Mouse (Mus musculus): Measurements from ENCODE around the gene 4930402H24Rik. TPM values are rescaled to one million over a fixed set of nuclear protein-coding genes. Genes with fewer than 3 reads are reported as not detected.

Gene 4930402H24Rik
- total and polyA plus RNA-seq, 2 experiments from 2014 or later: 49.2 to 97.9 TPM

DNA sequence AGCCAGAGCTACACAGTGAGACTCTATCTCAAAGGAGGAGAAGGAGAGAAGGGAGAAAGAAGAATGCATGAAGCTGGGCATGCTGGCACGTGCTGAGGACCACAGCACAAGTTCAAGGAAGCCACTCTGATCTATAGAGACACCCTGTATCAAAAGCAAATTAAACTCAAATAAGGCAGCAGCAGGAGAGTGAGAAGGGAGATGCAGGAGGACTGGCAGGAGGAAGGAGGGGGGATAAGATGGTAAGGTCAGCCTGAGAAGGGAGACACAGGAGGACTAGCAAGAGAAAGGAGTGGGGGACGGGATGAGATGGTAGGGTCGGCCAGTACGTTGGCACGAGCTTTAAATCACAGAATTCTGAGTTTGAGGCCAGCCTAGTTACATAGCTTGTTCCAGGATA lies 90.0 kb downstream of the 4930402H24Rik start:
- DNase-seq (no peak), ATAC-seq (no peak)
- H3K27me3 ChIP-seq (ENCODE audit: insufficient read depth, low read length): no peaks in the 10 kb centered on the region
- no peaks in the 10 kb centered on the region for H3K9me3 ChIP-seq (ENCODE audit: low read length)
- WGBS: 91% methylated on average over 5 of the region's 5 CpGs
- peaks cover 59% of the 10 kb centered on the region for H3K36me3 ChIP-seq (ENCODE audit: insufficient read depth)
- H3K4me2 ChIP-seq (ENCODE audit: low read depth): no peak overlapping the region
- TF ChIP-seq CTCF (IDR thresholded peaks at IDR 0.05; ENCODE audit: low read depth): no peak
- no peak overlapping the region for H3K27ac ChIP-seq (ENCODE audit: low read depth, low read length)
- H3K4me1 ChIP-seq (ENCODE audit: insufficient read depth): no peaks in the 10 kb centered on the region
- H3K9ac ChIP-seq: no peak overlapping the region
- no peak overlapping the region for H3K4me3 ChIP-seq (ENCODE audit: low read depth, low read length)

DNA sequence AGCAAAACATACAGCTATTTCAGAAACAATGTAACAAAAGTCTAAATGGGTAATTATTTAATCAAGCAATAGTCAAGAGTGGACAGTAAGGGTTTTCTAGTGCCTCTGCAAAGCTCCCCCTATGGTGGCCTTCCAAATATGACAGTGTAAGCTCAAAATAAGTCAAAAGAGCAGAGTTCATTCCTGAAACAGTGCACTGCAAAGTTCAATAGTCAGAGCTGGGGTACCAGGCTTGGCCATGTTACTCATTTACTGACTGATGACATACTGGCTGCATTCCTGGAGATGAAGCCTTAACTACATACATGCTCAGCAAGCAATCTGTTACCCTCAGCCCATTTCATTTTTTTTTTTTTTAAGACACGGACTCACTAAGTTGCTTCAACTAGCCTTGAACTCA lies 91.7 kb downstream of the 4930402H24Rik start:
- no peaks in the 10 kb centered on the region for H3K4me1 ChIP-seq (ENCODE audit: insufficient read depth)
- no peak overlapping the region for H3K9ac ChIP-seq
- H3K4me3 ChIP-seq (ENCODE audit: low read depth, low read length): no peak overlapping the region
- peaks cover 67% of the 10 kb centered on the region for H3K36me3 ChIP-seq (ENCODE audit: insufficient read depth)
- no peak for DNase-seq
- TF ChIP-seq CTCF (IDR thresholded peaks at IDR 0.05; ENCODE audit: low read depth): no peak
- H3K27ac ChIP-seq (ENCODE audit: low read depth, low read length): no peak overlapping the region
- no peak overlapping the region for H3K4me2 ChIP-seq (ENCODE audit: low read depth)
- no peaks in the 10 kb centered on the region for H3K9me3 ChIP-seq (ENCODE audit: low read length)
- H3K27me3 ChIP-seq (ENCODE audit: insufficient read depth, low read length): no peaks in the 10 kb centered on the region
- 84% methylated on average over 1 of the region's 1 CpGs for WGBS
- no peak for ATAC-seq

DNA sequence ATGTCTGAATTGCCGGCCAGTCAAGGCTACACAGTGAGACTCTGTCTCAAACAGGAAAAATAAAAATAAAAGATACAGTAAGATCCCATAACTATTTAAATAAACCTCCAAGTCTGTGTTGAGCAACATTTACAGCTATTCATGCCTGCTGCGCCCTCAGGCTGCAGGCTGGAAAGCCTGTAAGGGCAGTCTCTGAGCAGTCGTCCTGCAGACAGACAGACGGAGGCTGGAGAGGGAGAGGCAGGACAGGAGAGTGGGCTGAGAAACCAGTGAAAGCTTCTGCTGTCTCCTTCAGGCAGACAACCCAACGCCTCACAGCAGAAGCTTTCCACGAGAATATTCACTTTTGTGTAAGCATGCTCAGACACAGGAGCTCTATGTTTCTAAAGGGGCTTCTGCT lies 92.5 kb downstream of the 4930402H24Rik start:
- DNase-seq (no peak), ATAC-seq (no peak)
- no peaks in the 10 kb centered on the region for H3K27me3 ChIP-seq (ENCODE audit: insufficient read depth, low read length)
- no peaks in the 10 kb centered on the region for H3K9me3 ChIP-seq (ENCODE audit: low read length)
- peaks cover 71% of the 10 kb centered on the region for H3K36me3 ChIP-seq (ENCODE audit: insufficient read depth)
- no peak overlapping the region for H3K9ac ChIP-seq
- H3K27ac ChIP-seq (ENCODE audit: low read depth, low read length): no peak overlapping the region
- H3K4me3 ChIP-seq (ENCODE audit: low read depth, low read length): no peak overlapping the region
- no peak for TF ChIP-seq CTCF (IDR thresholded peaks at IDR 0.05; ENCODE audit: low read depth)
- no peaks in the 10 kb centered on the region for H3K4me1 ChIP-seq (ENCODE audit: insufficient read depth)
- WGBS: 79% methylated on average over 6 of the region's 6 CpGs
- H3K4me2 ChIP-seq (ENCODE audit: low read depth): no peak overlapping the region

DNA sequence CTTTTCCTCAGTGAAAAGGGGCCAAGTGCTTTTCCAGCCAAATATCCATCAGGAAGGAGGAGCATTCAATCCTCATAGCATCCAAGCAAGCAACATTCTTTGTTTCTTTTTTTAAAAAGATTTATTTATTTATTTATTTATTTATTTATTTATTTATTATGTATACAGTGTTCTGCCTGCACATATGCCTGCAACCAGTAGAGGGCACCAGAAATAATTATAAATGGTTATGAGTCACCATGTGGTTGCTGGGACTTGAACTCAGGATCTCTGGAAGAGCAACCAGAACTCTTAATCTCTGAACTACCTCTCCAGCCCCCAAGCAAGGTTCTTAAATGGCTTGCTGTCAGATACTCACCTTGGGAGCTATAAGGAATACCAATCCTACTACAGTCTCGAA lies 93.7 kb downstream of the 4930402H24Rik start:
- no peak overlapping the region for H3K9ac ChIP-seq
- H3K9me3 ChIP-seq (ENCODE audit: low read length): no peaks in the 10 kb centered on the region
- no peaks in the 10 kb centered on the region for H3K4me1 ChIP-seq (ENCODE audit: insufficient read depth)
- 91% methylated on average over 1 of the region's 1 CpGs for WGBS
- H3K36me3 ChIP-seq (ENCODE audit: insufficient read depth): peaks cover 75% of the 10 kb centered on the region
- no peak overlapping the region for H3K27ac ChIP-seq (ENCODE audit: low read depth, low read length)
- H3K4me3 ChIP-seq (ENCODE audit: low read depth, low read length): no peak overlapping the region
- ATAC-seq (no peak), DNase-seq (peak; percentile 11)
- no peaks in the 10 kb centered on the region for H3K27me3 ChIP-seq (ENCODE audit: insufficient read depth, low read length)
- 0 out of 2 replicates have a peak, but pooled peaks have one; percentile 25 for TF ChIP-seq CTCF (IDR thresholded peaks at IDR 0.05; ENCODE audit: low read depth)
- no peak overlapping the region for H3K4me2 ChIP-seq (ENCODE audit: low read depth)

DNA sequence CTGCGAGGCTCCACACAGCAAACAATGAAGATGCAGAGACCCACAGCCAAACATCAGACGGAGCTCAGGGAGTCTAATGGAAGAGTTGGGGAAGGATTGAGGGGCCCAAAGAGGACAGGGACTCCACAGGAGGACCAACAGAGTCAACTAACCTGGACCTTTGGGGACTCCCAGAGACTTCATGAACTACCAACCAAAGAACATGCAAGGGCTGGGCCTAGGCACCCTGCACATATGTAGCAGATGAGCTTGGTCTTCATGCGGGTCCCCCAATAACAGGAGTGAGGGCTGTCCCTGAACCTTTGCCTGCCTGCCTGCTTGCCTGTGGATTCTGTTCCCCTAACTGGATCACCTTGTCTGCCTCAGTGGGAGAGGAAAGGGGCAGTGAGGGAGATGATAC lies 101.1 kb downstream of the 4930402H24Rik start:
- Histone ChIP-seq H3K27ac (ENCODE audit: low read depth, low read length) (no peak overlapping the region), H3K27me3 (ENCODE audit: insufficient read depth, low read length) (no peaks in the 10 kb centered on the region), H3K9me3 (ENCODE audit: low read length) (no peaks in the 10 kb centered on the region), H3K36me3 (ENCODE audit: insufficient read depth) (peaks cover 68% of the 10 kb centered on the region), H3K4me1 (ENCODE audit: insufficient read depth) (no peaks in the 10 kb centered on the region), H3K9ac (no peak overlapping the region), H3K4me2 (ENCODE audit: low read depth) (no peak overlapping the region), H3K4me3 (ENCODE audit: low read depth, low read length) (no peak overlapping the region)
- WGBS: 97% methylated on average over 3 of the region's 3 CpGs
- DNase-seq (no peak), ATAC-seq (no peak)
- TF ChIP-seq CTCF (IDR thresholded peaks at IDR 0.05; ENCODE audit: low read depth): no peak

DNA sequence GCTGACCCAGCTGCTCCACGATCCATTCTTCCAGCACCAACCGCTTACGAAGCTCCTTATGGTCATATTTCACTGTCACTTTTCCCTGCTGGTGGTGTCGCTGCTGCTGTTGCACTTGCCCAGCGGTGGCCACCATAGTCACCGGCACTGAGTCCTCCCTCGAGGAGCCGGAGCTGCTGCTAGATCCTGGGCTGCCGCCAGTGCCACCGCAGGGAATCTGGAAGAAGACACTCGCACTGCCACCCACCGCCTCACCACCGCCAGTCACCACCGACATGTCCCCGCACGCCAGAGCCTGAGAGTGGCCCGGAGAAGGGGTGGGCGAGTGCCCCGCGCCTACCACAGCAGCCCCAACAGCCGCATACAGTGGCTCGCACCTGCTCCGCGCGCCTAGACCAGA lies 102.5 kb downstream of the 4930402H24Rik start:
- H3K36me3 ChIP-seq (ENCODE audit: insufficient read depth): peaks cover 54% of the 10 kb centered on the region
- H3K4me2 ChIP-seq (ENCODE audit: low read depth): no peak overlapping the region
- ATAC-seq: no peak
- no peaks in the 10 kb centered on the region for H3K4me1 ChIP-seq (ENCODE audit: insufficient read depth)
- no peak overlapping the region for H3K4me3 ChIP-seq (ENCODE audit: low read depth, low read length)
- DNase-seq: no peak
- no peaks in the 10 kb centered on the region for H3K27me3 ChIP-seq (ENCODE audit: insufficient read depth, low read length)
- H3K9me3 ChIP-seq (ENCODE audit: low read length): no peaks in the 10 kb centered on the region
- 72% methylated on average over 25 of the region's 25 CpGs for WGBS
- no peak overlapping the region for H3K9ac ChIP-seq
- H3K27ac ChIP-seq (ENCODE audit: low read depth, low read length): no peak overlapping the region
- TF ChIP-seq CTCF (IDR thresholded peaks at IDR 0.05; ENCODE audit: low read depth): no peak

DNA sequence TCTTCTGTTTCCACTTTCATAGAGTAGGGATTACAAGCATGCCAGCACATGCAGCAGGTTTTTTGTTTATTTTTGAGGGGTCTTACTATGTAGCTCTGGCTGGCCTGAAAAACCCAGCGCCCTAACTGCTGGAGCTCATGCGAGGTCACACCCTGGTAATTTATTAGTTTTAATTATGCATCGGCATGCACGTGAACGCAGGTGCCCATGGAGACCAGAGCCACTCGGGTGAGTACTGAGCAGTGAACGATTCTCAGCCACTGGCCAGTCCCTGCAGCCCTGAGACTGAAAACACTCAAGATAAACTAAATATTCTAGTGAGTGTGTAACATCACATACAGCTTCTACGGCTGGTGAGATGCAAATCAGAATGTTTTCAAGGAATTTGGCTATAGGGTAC lies 110.5 kb downstream of the 4930402H24Rik start:
- no peak overlapping the region for H3K9ac ChIP-seq
- no peak overlapping the region for H3K4me2 ChIP-seq (ENCODE audit: low read depth)
- H3K36me3 ChIP-seq (ENCODE audit: insufficient read depth): peaks cover 47% of the 10 kb centered on the region
- no peaks in the 10 kb centered on the region for H3K27me3 ChIP-seq (ENCODE audit: insufficient read depth, low read length)
- no peak overlapping the region for H3K27ac ChIP-seq (ENCODE audit: low read depth, low read length)
- ATAC-seq: no peak
- no peak for DNase-seq
- H3K9me3 ChIP-seq (ENCODE audit: low read length): no peaks in the 10 kb centered on the region
- H3K4me1 ChIP-seq (ENCODE audit: insufficient read depth): no peaks in the 10 kb centered on the region
- no peak overlapping the region for H3K4me3 ChIP-seq (ENCODE audit: low read depth, low read length)
- TF ChIP-seq CTCF (IDR thresholded peaks at IDR 0.05; ENCODE audit: low read depth): no peak
- WGBS: 85% methylated on average over 8 of the region's 8 CpGs

DNA sequence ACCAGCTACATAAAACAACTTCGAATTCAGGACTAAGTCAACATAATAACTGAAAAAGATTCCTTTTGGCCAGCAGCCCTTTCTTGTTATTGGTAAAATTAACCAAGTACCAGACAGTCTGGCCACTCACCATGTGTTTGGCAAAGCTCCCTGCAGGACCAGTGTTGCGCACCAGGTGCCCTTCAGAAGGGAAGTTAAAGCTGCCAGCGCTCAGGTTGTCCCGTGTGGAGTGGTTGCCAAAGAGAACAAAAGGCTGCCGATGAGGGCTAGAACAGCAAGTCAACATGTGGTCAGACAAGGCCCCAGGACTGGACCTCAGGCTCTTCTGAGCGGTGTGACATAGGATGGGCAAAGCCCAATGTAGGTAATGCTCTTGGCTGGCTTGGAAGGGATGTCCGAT lies 114.5 kb downstream of the 4930402H24Rik start:
- Histone ChIP-seq H3K27me3 (ENCODE audit: insufficient read depth, low read length) (no peaks in the 10 kb centered on the region), H3K27ac (ENCODE audit: low read depth, low read length) (no peak overlapping the region), H3K4me3 (ENCODE audit: low read depth, low read length) (no peak overlapping the region), H3K4me2 (ENCODE audit: low read depth) (no peak overlapping the region), H3K9ac (no peak overlapping the region), H3K4me1 (ENCODE audit: insufficient read depth) (no peaks in the 10 kb centered on the region), H3K36me3 (ENCODE audit: insufficient read depth) (peaks cover 70% of the 10 kb centered on the region), H3K9me3 (ENCODE audit: low read length) (no peaks in the 10 kb centered on the region)
- TF ChIP-seq CTCF (IDR thresholded peaks at IDR 0.05; ENCODE audit: low read depth): no peak
- WGBS: 88% methylated on average over 7 of the region's 7 CpGs
- ATAC-seq (no peak), DNase-seq (no peak)
